Mouse (Mus musculus) hindbrain, embryonic 10.5 days (tissue): ENCODE measurements around the gene Cacnb4. TPM values are rescaled to one million over a fixed set of nuclear protein-coding genes. Genes with fewer than 3 reads are reported as not detected.
A peak's percentile ranks its signal among the peaks of the same experiment; 100 is the strongest.

Experiments used
- DNase-seq: peaks from one replicate; pipeline ENCODE4 v3.0.0-alpha.2; 2017; ENCODE audit warnings: low spot score
- H3K27ac ChIP-seq: fragments of 300-500 bp; sonication (generic); 2 replicates; pipeline ENCODE4 v1.5.1; 2016; ENCODE audit warnings: mild to moderate bottlenecking, moderate library complexity
- H3K27me3 ChIP-seq: fragments of 300-500 bp; sonication (generic); 2 replicates; pipeline ENCODE4 v1.6.1; 2016; ENCODE audit warnings: mild to moderate bottlenecking; ENCODE audit not compliant: poor library complexity, insufficient read depth, severe bottlenecking
- H3K36me3 ChIP-seq: fragments of 300-500 bp; sonication (generic); 2 replicates; pipeline ENCODE4 v1.6.1; 2016; ENCODE audit warnings: mild to moderate bottlenecking, moderate library complexity
- H3K4me1 ChIP-seq: fragments of 300-500 bp; sonication (generic); replicated peaks from 2 replicates; pipeline ENCODE4 v1.6.1; 2016; ENCODE audit warnings: mild to moderate bottlenecking
- H3K4me3 ChIP-seq: fragments of 300-500 bp; sonication (generic); 2 replicates; pipeline ENCODE4 v1.5.1; 2016; ENCODE audit warnings: mild to moderate bottlenecking, moderate library complexity
- H3K9me3 ChIP-seq: fragments of 300-500 bp; sonication (generic); 2 replicates; pipeline ENCODE4 v1.6.1; 2016; ENCODE audit warnings: mild to moderate bottlenecking, moderate library complexity
- WGBS: fragments of 180-500 bp; shearing (Covaris S2); methylation state at CpG from one replicate; pipeline ENCODE4 v1.1.7; 2016; 5-methylcytosine and 5-hydroxymethylcytosine counted together
- polyA plus RNA-seq: library from polyadenylated mRNA; unstranded; fragments of >200 nt; fragmentation: Nextera tagmentation; extraction: Ambion mirVana; gene quantifications from 2 replicates; pipeline ENCODE4 v1.2.1, GENCODE M21; 2016

Gene Cacnb4
- polyA plus RNA-seq, 1 experiment from 2014 or later: 1.8 TPM

- DNase-seq: no peak
- Histone ChIP-seq H3K9me3 (no peaks in the 10 kb centered on the region), H3K27me3 (no peaks in the 10 kb centered on the region), H3K4me3 (no peak overlapping the region), H3K4me1 (no peaks in the 10 kb centered on the region), H3K36me3 (no peaks in the 10 kb centered on the region), H3K27ac (no peak overlapping the region)
- WGBS: 89% methylated on average over 1 of the region's 1 CpGs
Observed at GRCm38 (mm10) chr2:52521012-52521411, 155.6 kb downstream of the Cacnb4 start.

- H3K27ac ChIP-seq: no peak overlapping the region
- no peaks in the 10 kb centered on the region for H3K9me3 ChIP-seq
- H3K27me3 ChIP-seq: no peaks in the 10 kb centered on the region
- H3K36me3 ChIP-seq: no peaks in the 10 kb centered on the region
- WGBS: 96% methylated on average over 4 of the region's 4 CpGs
- DNase-seq: no peak
- no peak overlapping the region for H3K4me3 ChIP-seq
- H3K4me1 ChIP-seq: 0 out of 2 replicates have a peak, but pooled peaks cover 3% of the 10 kb centered on the region
Observed at GRCm38 (mm10) chr2:52518740-52519139, 157.9 kb downstream of the Cacnb4 start.

GRCm38 (mm10) chr2:52516534-52516933 is 160.1 kb downstream of the Cacnb4 start:
- H3K36me3 ChIP-seq: no peaks in the 10 kb centered on the region
- H3K27me3 ChIP-seq: no peaks in the 10 kb centered on the region
- H3K4me1 ChIP-seq: peaks cover 13% of the 10 kb centered on the region
- no peak overlapping the region for H3K4me3 ChIP-seq
- H3K9me3 ChIP-seq: no peaks in the 10 kb centered on the region
- H3K27ac ChIP-seq: no peak overlapping the region
- no peak for DNase-seq
- WGBS: 81% methylated on average over 3 of the region's 3 CpGs

GRCm38 (mm10) chr2:52512865-52513388 is 163.7 kb downstream of the Cacnb4 start:
- peaks cover 21% of the 10 kb centered on the region for H3K4me1 ChIP-seq
- WGBS: 76% methylated on average over 3 of the region's 3 CpGs
- DNase-seq: no peak
- H3K27ac ChIP-seq: no peak overlapping the region
- no peaks in the 10 kb centered on the region for H3K36me3 ChIP-seq
- H3K9me3 ChIP-seq: no peaks in the 10 kb centered on the region
- H3K27me3 ChIP-seq: no peaks in the 10 kb centered on the region
- no peak overlapping the region for H3K4me3 ChIP-seq

- Histone ChIP-seq H3K9me3 (no peaks in the 10 kb centered on the region), H3K27me3 (no peaks in the 10 kb centered on the region), H3K4me1 (peaks cover 21% of the 10 kb centered on the region), H3K27ac (peak overlapping the region; percentile 54; the same call in 1 of the 2 replicates), H3K4me3 (peak overlapping the region; percentile 20; the same call in 1 of the 2 replicates), H3K36me3 (no peaks in the 10 kb centered on the region)
- 32% methylated on average over 3 of the region's 3 CpGs for WGBS
- DNase-seq: no peak
Observed at GRCm38 (mm10) chr2:52512206-52512605, 164.4 kb downstream of the Cacnb4 start.

- 17% methylated on average over 13 of the region's 13 CpGs for WGBS
- peaks cover 21% of the 10 kb centered on the region for H3K4me1 ChIP-seq
- H3K27me3 ChIP-seq: no peaks in the 10 kb centered on the region
- peak overlapping the region; percentile 20 for H3K4me3 ChIP-seq
- H3K9me3 ChIP-seq: no peaks in the 10 kb centered on the region
- peak; percentile 13 for DNase-seq
- no peaks in the 10 kb centered on the region for H3K36me3 ChIP-seq
- H3K27ac ChIP-seq: peak overlapping the region; percentile 54; the same call in 1 of the 2 replicates
Observed at GRCm38 (mm10) chr2:52511799-52512198, 164.8 kb downstream of the Cacnb4 start.

- Histone ChIP-seq H3K4me1 (peaks cover 21% of the 10 kb centered on the region), H3K4me3 (no peak overlapping the region), H3K36me3 (no peaks in the 10 kb centered on the region), H3K27ac (no peak overlapping the region), H3K9me3 (no peaks in the 10 kb centered on the region), H3K27me3 (no peaks in the 10 kb centered on the region)
- no peak for DNase-seq
- 73% methylated on average over 19 of the region's 19 CpGs for WGBS
Observed at GRCm38 (mm10) chr2:52509779-52510500, 166.7 kb downstream of the Cacnb4 start.

GRCm38 (mm10) chr2:52505164-52505563 is 171.5 kb downstream of the Cacnb4 start:
- 77% methylated on average over 2 of the region's 2 CpGs for WGBS
- H3K27ac ChIP-seq: no peak overlapping the region
- no peak for DNase-seq

GRCm38 (mm10) chr2:52504762-52505161 is 171.9 kb downstream of the Cacnb4 start:
- no peaks in the 10 kb centered on the region for H3K27me3 ChIP-seq
- H3K4me3 ChIP-seq: no peak overlapping the region
- 0 out of 2 replicates have a peak, but pooled peaks cover 2% of the 10 kb centered on the region for H3K4me1 ChIP-seq
- WGBS: 90% methylated on average over 3 of the region's 3 CpGs
- H3K27ac ChIP-seq: no peak overlapping the region
- H3K36me3 ChIP-seq: no peaks in the 10 kb centered on the region
- H3K9me3 ChIP-seq: no peaks in the 10 kb centered on the region
- no peak for DNase-seq

More at GRCm38 (mm10) chr2:52505164-52505563, 171.5 kb downstream of the Cacnb4 start:
- Histone ChIP-seq H3K36me3 (no peaks in the 10 kb centered on the region), H3K4me1 (0 out of 2 replicates have a peak, but pooled peaks cover 6% of the 10 kb centered on the region), H3K27me3 (no peaks in the 10 kb centered on the region), H3K4me3 (no peak overlapping the region), H3K9me3 (no peaks in the 10 kb centered on the region)

GRCm38 (mm10) chr2:52499849-52500262 is 176.8 kb downstream of the Cacnb4 start:
- 83% methylated on average over 6 of the region's 6 CpGs for WGBS
- no peaks in the 10 kb centered on the region for H3K9me3 ChIP-seq
- no peaks in the 10 kb centered on the region for H3K4me1 ChIP-seq
- no peak overlapping the region for H3K4me3 ChIP-seq
- no peaks in the 10 kb centered on the region for H3K27me3 ChIP-seq
- no peak for DNase-seq
- no peaks in the 10 kb centered on the region for H3K36me3 ChIP-seq
- no peak overlapping the region for H3K27ac ChIP-seq

- Histone ChIP-seq H3K9me3 (no peaks in the 10 kb centered on the region), H3K36me3 (no peaks in the 10 kb centered on the region), H3K27ac (no peak overlapping the region), H3K4me3 (no peak overlapping the region), H3K4me1 (no peaks in the 10 kb centered on the region), H3K27me3 (no peaks in the 10 kb centered on the region)
- no peak for DNase-seq
- WGBS: 80% methylated on average over 12 of the region's 12 CpGs
Observed at GRCm38 (mm10) chr2:52499101-52499537, 177.5 kb downstream of the Cacnb4 start.

GRCm38 (mm10) chr2:52495097-52495694 is 181.4 kb downstream of the Cacnb4 start:
- no peak overlapping the region for H3K4me3 ChIP-seq
- H3K9me3 ChIP-seq: no peaks in the 10 kb centered on the region
- H3K27ac ChIP-seq: no peak overlapping the region
- H3K27me3 ChIP-seq: no peaks in the 10 kb centered on the region
- H3K36me3 ChIP-seq: no peaks in the 10 kb centered on the region
- no peak for DNase-seq
- WGBS: 90% methylated on average over 11 of the region's 11 CpGs
- no peaks in the 10 kb centered on the region for H3K4me1 ChIP-seq

- no peak for DNase-seq
- no peak overlapping the region for H3K4me3 ChIP-seq
- no peaks in the 10 kb centered on the region for H3K4me1 ChIP-seq
- H3K27me3 ChIP-seq: no peaks in the 10 kb centered on the region
- no peaks in the 10 kb centered on the region for H3K9me3 ChIP-seq
- 84% methylated on average over 8 of the region's 8 CpGs for WGBS
- no peaks in the 10 kb centered on the region for H3K36me3 ChIP-seq
- no peak overlapping the region for H3K27ac ChIP-seq
Observed at GRCm38 (mm10) chr2:52494274-52494673, 182.4 kb downstream of the Cacnb4 start.
